Mouse (Mus musculus) intestine, embryonic 15.5 days (tissue): ENCODE data around the gene Trim2. TPM values are rescaled to one million over a fixed set of nuclear protein-coding genes. Genes with fewer than 3 reads are reported as not detected.

ENCODE experiments used
- ATAC-seq: fragments of 200-750 bp; cut with Nextera tagmentation; 2 replicates; pipeline ENCODE4 v1.8.0; 2017; ENCODE audit warnings: moderate TSS enrichment, moderate library complexity
- H3K27ac ChIP-seq: fragments of 300-500 bp; sonication (generic); 2 replicates; pipeline ENCODE4 v1.5.1; 2015; ENCODE audit warnings: mild to moderate bottlenecking, inconsistent platforms
- H3K27me3 ChIP-seq: fragments of 300-500 bp; sonication (generic); replicated peaks from 2 replicates; pipeline ENCODE4 v1.6.1; 2015; ENCODE audit warnings: inconsistent platforms
- H3K36me3 ChIP-seq: fragments of 300-500 bp; sonication (generic); 2 replicates; pipeline ENCODE4 v1.6.1; 2015; ENCODE audit warnings: inconsistent platforms
- H3K4me1 ChIP-seq: fragments of 300-500 bp; sonication (generic); replicated peaks from 2 replicates; pipeline ENCODE4 v1.6.1; 2015; ENCODE audit warnings: inconsistent platforms
- H3K4me2 ChIP-seq: fragments of 300-500 bp; sonication (generic); replicated peaks from 2 replicates; pipeline ENCODE4 v1.6.1; 2015; ENCODE audit warnings: mild to moderate bottlenecking, inconsistent platforms
- H3K4me3 ChIP-seq: fragments of 300-500 bp; sonication (generic); replicated peaks from 2 replicates; pipeline ENCODE4 v1.5.1; 2015; ENCODE audit warnings: inconsistent platforms
- H3K9ac ChIP-seq: fragments of 300-500 bp; sonication (generic); 2 replicates; pipeline ENCODE4 v1.6.1; 2015; ENCODE audit warnings: inconsistent platforms
- H3K9me3 ChIP-seq: fragments of 300-500 bp; sonication (generic); 2 replicates; pipeline ENCODE4 v1.6.1; 2016; ENCODE audit warnings: inconsistent platforms
- WGBS: fragments of 180-500 bp; shearing (Covaris S2); methylation state at CpG from one replicate; pipeline ENCODE4 v1.1.7; 2015; 5-methylcytosine and 5-hydroxymethylcytosine counted together
- polyA plus RNA-seq: library from polyadenylated mRNA; unstranded; fragments of >200 nt; fragmentation: Nextera tagmentation; extraction: Ambion mirVana; gene quantifications from 2 replicates; pipeline ENCODE4 v1.2.1, GENCODE M21; 2015

Trim2 gene
- polyA plus RNA-seq, 1 experiment from 2014 or later, result 57.2 TPM

DNA sequence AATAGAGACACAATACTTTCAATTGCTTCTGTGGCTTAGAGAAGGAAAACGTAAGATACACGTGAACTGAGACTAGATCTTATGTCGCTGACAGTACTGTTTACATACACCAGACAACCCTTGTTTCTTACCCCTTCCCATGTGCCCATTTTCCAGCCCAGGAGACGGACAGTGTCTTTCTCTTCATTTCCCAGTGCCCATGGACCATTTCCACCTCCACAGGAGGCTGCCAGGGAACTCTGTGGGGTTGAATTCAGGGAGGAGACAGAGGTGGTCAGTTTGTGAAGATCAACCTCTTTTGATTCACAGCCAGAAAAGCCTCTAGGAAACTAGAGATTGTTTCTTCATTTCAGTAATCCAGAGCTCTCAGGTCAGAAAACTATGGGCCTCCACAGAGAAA is 5.0 kb downstream of the Trim2 start:
- Histone ChIP-seq H3K4me3 (no peak overlapping the region), H3K27me3 (peaks cover 24% of the 10 kb centered on the region; the same call in 1 of the 2 replicates), H3K9me3 (no peaks in the 10 kb centered on the region), H3K9ac (no peak overlapping the region), H3K36me3 (no peaks in the 10 kb centered on the region), H3K27ac (no peak overlapping the region), H3K4me2 (no peak overlapping the region), H3K4me1 (peaks cover 16% of the 10 kb centered on the region)
- WGBS, result 77% methylated on average over 4 of the region's 4 CpGs
- ATAC-seq, result no peak

DNA sequence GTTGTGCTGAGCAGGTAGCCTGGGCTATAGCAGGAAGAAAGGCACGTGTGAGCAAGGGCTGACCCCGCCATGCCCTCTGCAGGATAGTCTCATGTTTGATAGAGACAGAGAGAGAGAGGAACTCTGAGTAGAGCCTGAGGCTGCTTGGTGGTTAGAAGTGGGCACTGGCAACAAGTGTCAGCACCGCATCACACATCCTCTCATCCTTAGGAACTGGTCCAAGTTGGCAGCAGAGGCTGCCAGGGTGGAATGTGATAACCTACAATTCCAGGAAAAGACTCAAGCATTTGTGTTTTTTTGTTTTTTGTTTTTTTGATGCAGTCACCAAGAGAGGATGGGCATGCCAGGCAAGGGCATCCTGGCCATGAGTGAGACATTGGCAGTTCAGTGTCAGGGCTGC is 8.5 kb downstream of the Trim2 start:
- Histone ChIP-seq H3K4me1 (no peaks in the 10 kb centered on the region), H3K27ac (no peak overlapping the region), H3K27me3 (0 out of 2 replicates have a peak, but pooled peaks cover under 1% of the 10 kb centered on the region), H3K9me3 (no peaks in the 10 kb centered on the region), H3K36me3 (no peaks in the 10 kb centered on the region), H3K4me2 (no peak overlapping the region), H3K4me3 (no peak overlapping the region), H3K9ac (no peak overlapping the region)
- WGBS, result 54% methylated on average over 3 of the region's 3 CpGs
- ATAC-seq, result no peak

DNA sequence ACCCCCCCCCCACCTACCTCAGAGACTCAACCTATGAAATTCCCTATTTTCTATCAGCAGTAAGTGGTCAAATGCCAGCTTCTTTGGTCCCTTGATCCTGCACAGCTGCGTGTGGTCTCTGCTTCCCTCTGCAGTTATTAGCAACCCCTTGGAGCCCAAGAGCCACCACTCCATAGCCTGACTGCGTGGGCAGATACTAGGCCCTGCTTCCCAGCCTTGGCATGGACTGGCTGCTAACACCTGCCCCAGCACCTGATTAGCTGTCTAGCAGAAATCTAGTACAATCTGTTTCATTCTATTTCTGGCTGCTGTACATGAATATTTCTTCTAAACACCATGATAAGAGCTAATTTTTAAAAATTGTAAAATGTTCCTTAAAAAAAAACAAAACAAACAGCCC is 10.0 kb downstream of the Trim2 start:
- no peak overlapping the region for H3K4me2 ChIP-seq
- no peaks in the 10 kb centered on the region for H3K9me3 ChIP-seq
- no peaks in the 10 kb centered on the region for H3K27me3 ChIP-seq
- no peaks in the 10 kb centered on the region for H3K4me1 ChIP-seq
- no peak overlapping the region for H3K27ac ChIP-seq
- no peak overlapping the region for H3K9ac ChIP-seq
- 69% methylated on average over 2 of the region's 2 CpGs for WGBS
- no peak for ATAC-seq
- H3K36me3 ChIP-seq, result no peaks in the 10 kb centered on the region
- no peak overlapping the region for H3K4me3 ChIP-seq

DNA sequence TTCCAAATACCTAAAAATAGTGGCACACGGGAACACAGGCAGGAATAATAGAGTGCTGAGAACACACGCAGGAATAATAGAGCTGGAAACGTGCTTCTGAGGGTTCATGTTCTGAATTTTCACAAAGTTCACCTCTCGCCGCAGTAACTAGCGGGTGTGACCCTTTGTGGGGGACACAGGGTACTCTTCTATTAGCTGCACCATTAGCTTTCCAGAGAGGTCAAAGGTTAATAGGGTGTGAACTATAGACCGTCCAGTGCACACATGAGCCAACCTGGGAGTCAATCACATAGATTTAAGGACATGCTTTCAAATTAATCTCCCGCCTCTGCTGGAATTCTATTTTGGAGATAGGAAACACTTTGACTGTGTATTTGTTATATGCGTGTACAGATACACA is 11.9 kb downstream of the Trim2 start:
- H3K9me3 ChIP-seq, result no peaks in the 10 kb centered on the region
- no peaks in the 10 kb centered on the region for H3K36me3 ChIP-seq
- no peaks in the 10 kb centered on the region for H3K4me1 ChIP-seq
- H3K9ac ChIP-seq, result no peak overlapping the region
- no peak overlapping the region for H3K4me2 ChIP-seq
- H3K27me3 ChIP-seq, result no peaks in the 10 kb centered on the region
- H3K27ac ChIP-seq, result no peak overlapping the region
- no peak overlapping the region for H3K4me3 ChIP-seq
- 77% methylated on average over 9 of the region's 9 CpGs for WGBS
- ATAC-seq, result peak; percentile 50; the same call in 1 of the 2 replicates

DNA sequence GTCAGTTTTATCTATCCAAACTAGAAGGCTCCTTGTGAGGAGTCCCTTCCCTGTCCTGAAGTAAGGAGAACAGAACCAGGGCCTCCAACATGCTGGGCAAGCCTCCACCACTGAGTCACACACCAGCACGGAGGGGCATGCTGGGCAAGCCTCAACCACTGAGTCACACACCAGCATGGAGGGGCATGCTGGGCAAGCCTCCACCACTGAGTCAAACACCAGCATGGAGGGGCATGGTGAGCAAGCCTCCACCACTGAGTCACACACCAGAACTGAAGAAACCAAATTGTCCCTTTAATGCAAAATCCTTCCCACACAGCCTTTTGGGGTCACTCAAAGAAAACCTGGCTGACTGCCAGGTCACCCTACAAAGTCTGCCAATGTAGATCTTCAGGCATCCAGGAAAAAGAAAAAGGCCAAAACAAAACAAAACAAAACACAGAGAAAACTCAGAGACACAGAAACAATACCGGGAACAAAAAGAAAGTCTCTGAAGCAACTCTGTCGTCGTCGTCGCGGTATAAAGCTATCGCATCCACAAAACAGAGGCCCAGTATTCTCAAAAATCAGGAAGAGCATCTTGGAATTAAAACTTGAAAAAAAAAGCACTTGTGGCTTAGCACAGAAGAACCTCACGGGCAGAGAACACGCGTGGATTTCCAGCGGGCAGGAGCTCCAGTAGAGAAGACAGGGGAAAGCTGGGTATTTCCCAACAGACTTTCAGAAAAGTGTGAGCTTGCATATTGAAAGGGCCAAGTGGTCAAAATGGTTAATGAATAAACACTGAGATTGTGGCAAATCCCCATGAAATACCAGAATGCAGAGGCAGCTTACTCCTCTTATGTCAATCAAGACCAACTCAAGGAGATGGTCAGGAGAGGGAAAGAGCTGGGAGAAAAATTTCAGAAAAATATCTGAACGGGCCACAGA is 12.7 kb downstream of the Trim2 start:
- no peaks in the 10 kb centered on the region for H3K27me3 ChIP-seq
- no peaks in the 10 kb centered on the region for H3K4me1 ChIP-seq
- H3K9me3 ChIP-seq, result no peaks in the 10 kb centered on the region
- H3K4me3 ChIP-seq, result no peak overlapping the region
- H3K27ac ChIP-seq, result no peak overlapping the region
- H3K36me3 ChIP-seq, result no peaks in the 10 kb centered on the region
- 81% methylated on average over 13 of the region's 13 CpGs for WGBS
- H3K9ac ChIP-seq, result no peak overlapping the region
- no peak overlapping the region for H3K4me2 ChIP-seq
- no peak for ATAC-seq

DNA sequence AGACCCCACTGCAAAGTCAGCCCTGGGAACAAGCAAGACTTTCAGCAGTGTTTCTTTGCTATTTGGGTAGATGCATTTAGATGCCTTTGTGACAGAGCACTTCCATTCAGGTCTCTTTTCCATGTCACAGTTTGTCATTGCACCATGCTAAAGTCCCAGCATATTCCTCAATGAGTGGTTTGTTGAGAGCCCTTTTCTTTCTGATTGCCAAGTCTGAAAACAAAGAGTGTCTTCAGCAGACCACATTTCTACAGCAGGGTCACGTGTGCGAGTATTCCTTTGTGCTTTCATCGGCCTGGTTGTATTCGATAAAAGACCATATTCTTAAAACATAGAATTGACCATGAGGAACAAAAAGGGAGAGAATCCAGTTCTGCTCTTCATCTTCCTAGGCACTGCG is 14.4 kb downstream of the Trim2 start:
- H3K4me3 ChIP-seq, result no peak overlapping the region
- H3K9me3 ChIP-seq, result no peaks in the 10 kb centered on the region
- no peak overlapping the region for H3K27ac ChIP-seq
- H3K4me1 ChIP-seq, result no peaks in the 10 kb centered on the region
- H3K36me3 ChIP-seq, result no peaks in the 10 kb centered on the region
- H3K27me3 ChIP-seq, result no peaks in the 10 kb centered on the region
- H3K9ac ChIP-seq, result no peak overlapping the region
- H3K4me2 ChIP-seq, result no peak overlapping the region
- 88% methylated on average over 5 of the region's 5 CpGs for WGBS
- ATAC-seq, result no peak

DNA sequence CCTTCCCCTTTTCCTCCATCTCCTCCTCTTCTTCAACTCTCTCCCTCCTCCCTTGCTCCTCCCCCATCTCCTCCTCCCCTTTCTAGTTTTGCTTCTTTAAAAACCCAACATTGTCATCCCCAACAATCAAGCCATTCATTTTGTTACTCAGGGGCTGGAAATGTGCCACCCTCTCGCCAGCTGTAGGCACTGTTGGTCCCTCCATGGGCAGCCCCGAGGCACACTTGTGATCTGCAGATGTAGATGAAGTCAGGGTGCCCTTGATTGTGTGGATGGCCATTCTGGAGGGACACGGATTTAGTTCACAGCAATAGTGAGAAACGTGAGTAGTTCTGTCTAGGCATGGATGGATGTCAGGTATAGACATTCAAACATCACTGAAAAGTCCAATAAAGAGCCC is 17.7 kb downstream of the Trim2 start:
- 83% methylated on average over 4 of the region's 4 CpGs for WGBS
- ATAC-seq, result no peak
- no peak overlapping the region for H3K4me2 ChIP-seq
- H3K36me3 ChIP-seq, result no peaks in the 10 kb centered on the region
- no peak overlapping the region for H3K9ac ChIP-seq
- H3K4me1 ChIP-seq, result peaks cover 11% of the 10 kb centered on the region
- no peaks in the 10 kb centered on the region for H3K9me3 ChIP-seq
- H3K27me3 ChIP-seq, result no peaks in the 10 kb centered on the region
- H3K4me3 ChIP-seq, result no peak overlapping the region
- H3K27ac ChIP-seq, result no peak overlapping the region

DNA sequence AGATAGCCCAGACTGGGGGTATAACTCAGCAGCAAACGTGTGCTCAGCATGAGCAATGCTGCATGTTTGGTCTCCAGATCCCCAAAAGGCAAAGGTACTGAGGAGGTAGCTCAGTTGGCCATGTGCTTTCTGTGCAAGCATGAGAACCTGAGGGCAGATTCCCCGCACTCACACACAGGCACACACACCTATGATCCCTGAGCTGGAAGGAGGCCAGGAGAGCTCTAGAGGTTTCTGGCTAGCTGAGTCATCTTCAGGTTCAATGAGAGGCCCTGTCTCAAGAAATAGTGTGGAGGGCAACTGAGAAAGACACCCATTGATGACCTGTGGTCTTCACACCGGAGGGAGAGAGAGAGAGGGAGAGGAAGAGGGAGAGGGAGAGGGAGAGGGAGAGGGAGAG is 19.4 kb downstream of the Trim2 start:
- no peak for ATAC-seq
- 70% methylated on average over 3 of the region's 3 CpGs for WGBS
- H3K36me3 ChIP-seq, result no peaks in the 10 kb centered on the region
- no peak overlapping the region for H3K9ac ChIP-seq
- no peak overlapping the region for H3K4me2 ChIP-seq
- no peak overlapping the region for H3K27ac ChIP-seq
- H3K4me3 ChIP-seq, result no peak overlapping the region
- peaks cover 11% of the 10 kb centered on the region for H3K4me1 ChIP-seq
- no peaks in the 10 kb centered on the region for H3K27me3 ChIP-seq
- no peaks in the 10 kb centered on the region for H3K9me3 ChIP-seq

DNA sequence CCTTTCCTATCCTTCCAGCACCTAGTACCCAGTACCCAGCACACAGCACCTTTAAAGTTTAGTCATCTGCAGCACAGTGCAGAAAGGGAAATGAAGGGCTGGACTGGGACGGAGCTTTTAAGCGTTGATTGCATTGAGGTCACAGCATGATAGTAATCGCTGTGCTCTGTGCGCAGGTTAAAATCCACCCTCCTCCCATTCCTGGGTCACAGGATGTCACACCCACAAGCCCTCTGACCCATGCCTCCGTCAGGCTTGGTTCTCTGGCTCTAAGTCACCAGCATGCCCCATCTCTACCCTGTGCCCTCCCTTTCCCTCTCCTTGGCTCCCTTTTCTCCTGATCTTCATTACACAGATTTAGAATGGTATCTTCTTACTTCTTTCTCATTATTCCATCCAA is 20.4 kb downstream of the Trim2 start:
- Histone ChIP-seq H3K9ac (no peak overlapping the region), H3K4me3 (no peak overlapping the region), H3K27me3 (no peaks in the 10 kb centered on the region), H3K4me1 (peaks cover 15% of the 10 kb centered on the region), H3K27ac (peak overlapping the region; percentile 69; the same call in 1 of the 2 replicates), H3K9me3 (no peaks in the 10 kb centered on the region), H3K4me2 (no peak overlapping the region), H3K36me3 (no peaks in the 10 kb centered on the region)
- 59% methylated on average over 5 of the region's 5 CpGs for WGBS
- 0 out of 2 replicates have a peak, but pooled peaks have one; percentile 5 for ATAC-seq

DNA sequence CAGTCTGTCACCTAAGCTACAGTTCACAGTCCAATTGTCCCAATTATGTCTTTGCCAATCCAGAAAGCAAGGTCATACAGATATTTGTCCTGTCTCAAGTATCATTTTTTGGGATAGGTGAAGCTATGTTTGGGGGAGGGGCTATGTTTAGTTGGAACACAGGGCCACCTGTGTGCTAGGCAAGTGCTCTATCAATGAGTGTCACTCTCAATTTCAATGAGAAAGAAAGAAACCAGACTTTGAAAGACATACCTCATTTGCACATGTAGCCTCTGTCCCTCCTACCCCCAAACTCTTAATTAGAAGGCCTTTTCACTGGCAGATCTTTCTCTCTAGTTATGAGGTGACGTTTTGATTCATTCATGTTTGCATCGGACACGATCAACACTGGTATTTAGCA is 21.9 kb downstream of the Trim2 start:
- peaks cover 15% of the 10 kb centered on the region for H3K4me1 ChIP-seq
- no peaks in the 10 kb centered on the region for H3K27me3 ChIP-seq
- no peak overlapping the region for H3K9ac ChIP-seq
- H3K4me2 ChIP-seq, result no peak overlapping the region
- no peak overlapping the region for H3K4me3 ChIP-seq
- no peak for ATAC-seq
- peak overlapping the region; percentile 69; the same call in 1 of the 2 replicates for H3K27ac ChIP-seq
- 83% methylated on average over 3 of the region's 3 CpGs for WGBS
- H3K9me3 ChIP-seq, result no peaks in the 10 kb centered on the region
- no peaks in the 10 kb centered on the region for H3K36me3 ChIP-seq

DNA sequence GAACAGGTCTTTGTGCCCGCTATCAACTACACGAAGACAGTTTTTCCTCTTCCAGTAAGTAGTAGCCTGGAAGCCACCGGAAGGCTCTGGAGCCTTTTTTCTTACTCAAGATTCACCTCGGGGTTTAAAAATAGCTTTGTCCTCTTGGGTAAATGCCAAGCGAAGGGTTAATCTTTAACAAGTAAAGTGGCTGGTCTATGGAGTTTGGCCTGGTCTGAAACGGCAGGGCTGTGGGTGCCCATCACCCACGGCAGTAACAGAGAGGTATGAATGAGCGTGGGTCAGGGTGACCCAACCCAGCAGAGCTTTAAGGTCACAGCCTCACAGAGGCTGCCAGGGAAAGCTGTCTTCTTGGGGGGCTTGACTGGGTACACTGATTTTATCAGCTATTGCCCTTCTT is 23.2 kb downstream of the Trim2 start:
- Histone ChIP-seq H3K9ac (no peak overlapping the region), H3K4me3 (peak overlapping the region; percentile 20; the same call in 1 of the 2 replicates), H3K4me1 (peaks cover 15% of the 10 kb centered on the region), H3K4me2 (peak overlapping the region; percentile 45; the same call in 1 of the 2 replicates), H3K36me3 (no peaks in the 10 kb centered on the region), H3K27me3 (no peaks in the 10 kb centered on the region), H3K9me3 (no peaks in the 10 kb centered on the region), H3K27ac (peak overlapping the region; percentile 84)
- ATAC-seq, result peak; percentile 80
- 43% methylated on average over 8 of the region's 8 CpGs for WGBS

DNA sequence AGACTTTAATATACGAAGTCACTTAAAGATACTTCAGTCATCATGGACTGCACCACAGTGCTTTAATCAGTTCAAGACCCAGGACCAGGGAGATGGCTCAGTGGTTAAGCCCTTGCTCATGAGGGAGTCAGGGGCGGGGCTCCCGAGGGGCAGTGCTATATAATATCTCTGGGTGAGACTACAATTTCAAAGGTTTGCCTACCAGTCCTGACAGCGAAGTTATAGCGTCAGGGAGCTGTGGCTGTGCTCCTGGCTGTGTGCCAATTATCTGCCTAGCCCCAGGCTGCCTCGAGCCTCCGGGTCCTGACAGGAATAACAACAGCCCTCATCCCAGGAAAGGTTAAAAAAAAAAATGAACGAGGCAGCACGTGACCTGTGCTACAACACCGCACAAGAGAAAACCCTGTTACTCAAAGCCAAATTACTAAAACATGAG is 24.7 kb downstream of the Trim2 start:
- peaks cover 13% of the 10 kb centered on the region for H3K4me1 ChIP-seq
- H3K9ac ChIP-seq, result no peak overlapping the region
- H3K36me3 ChIP-seq, result no peaks in the 10 kb centered on the region
- H3K27me3 ChIP-seq, result no peaks in the 10 kb centered on the region
- WGBS, result 27% methylated on average over 10 of the region's 10 CpGs
- H3K9me3 ChIP-seq, result no peaks in the 10 kb centered on the region
- H3K4me2 ChIP-seq, result peak overlapping the region; percentile 45
- H3K4me3 ChIP-seq, result peak overlapping the region; percentile 20; the same call in 1 of the 2 replicates
- peak; percentile 78 for ATAC-seq
- peak overlapping the region; percentile 84 for H3K27ac ChIP-seq

DNA sequence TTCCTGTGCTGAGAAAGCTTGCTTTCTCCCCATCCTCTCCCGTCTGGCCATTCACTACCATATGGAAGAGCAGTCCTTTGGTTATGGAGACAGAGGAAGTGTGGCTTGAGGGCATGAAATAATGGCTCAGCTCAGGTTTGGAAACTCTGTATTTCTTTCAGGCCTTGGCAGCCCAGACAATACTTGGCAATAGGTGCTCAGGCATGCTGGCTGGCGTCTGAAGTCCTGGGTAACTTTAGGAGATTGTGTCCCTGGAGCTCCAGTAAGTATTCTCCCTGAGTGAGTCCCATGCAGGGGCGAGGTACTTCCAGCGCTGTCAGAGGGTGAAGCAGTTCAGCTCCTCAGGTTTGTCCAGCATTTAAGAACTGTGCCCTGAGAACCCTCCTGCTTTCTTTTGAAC is 27.9 kb downstream of the Trim2 start:
- Histone ChIP-seq H3K9me3 (no peaks in the 10 kb centered on the region), H3K27me3 (no peaks in the 10 kb centered on the region), H3K27ac (no peak overlapping the region), H3K4me3 (no peak overlapping the region), H3K36me3 (no peaks in the 10 kb centered on the region), H3K4me2 (no peak overlapping the region), H3K9ac (no peak overlapping the region), H3K4me1 (peaks cover 4% of the 10 kb centered on the region)
- 84% methylated on average over 4 of the region's 4 CpGs for WGBS
- no peak for ATAC-seq
